Mouse (Mus musculus): Measurements from ENCODE around the gene Rnf24.
"Not testable (repeated sequence)": the region's sequence is repeated elsewhere in the genome, so short reads cannot be mapped to it uniquely, and the experiment has no call there.

Gene Rnf24

DNA sequence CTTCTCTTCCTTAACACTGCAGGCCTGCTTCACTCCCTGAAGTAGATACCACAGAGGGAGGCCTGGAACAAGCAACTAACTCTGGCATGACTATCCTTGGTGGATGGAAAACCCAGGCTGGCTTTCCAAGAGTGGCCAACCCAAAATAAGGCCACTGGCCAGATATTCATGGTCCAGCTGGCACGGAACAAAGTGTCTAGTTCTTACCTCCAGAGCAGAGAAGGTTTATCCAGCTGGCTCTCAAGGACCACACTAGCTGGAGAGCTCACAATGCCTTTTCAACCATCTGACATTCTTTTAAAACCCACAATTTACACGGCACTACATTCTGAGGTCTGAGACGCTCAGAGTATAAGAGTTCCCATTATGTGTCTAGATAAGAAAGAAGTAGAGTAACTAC is 8.2 kb downstream of the Rnf24 start:
- no peak for DNase-seq (ENCODE audit: extremely low read depth, low read depth)

DNA sequence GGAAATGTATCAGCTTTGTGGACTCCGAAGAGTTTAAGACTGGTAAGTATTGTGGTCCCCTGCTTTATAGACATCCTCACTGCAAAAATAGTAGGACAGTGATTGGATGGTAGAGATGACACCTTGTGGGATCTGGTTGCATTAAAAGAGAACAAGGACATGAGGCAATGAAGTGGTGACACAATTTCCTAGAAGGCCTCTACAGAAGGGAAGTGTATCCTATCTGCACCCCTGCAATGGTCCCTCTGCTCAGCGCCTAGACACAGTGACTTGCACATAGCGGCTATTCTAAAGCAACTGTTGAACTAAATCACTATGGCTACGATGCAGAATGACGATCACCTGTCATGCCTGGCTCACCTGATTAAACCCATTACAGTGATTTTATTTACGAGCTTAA is 15.1 kb downstream of the Rnf24 start:
- DNase-seq (ENCODE audit: extremely low read depth, low read depth) = no peak

DNA sequence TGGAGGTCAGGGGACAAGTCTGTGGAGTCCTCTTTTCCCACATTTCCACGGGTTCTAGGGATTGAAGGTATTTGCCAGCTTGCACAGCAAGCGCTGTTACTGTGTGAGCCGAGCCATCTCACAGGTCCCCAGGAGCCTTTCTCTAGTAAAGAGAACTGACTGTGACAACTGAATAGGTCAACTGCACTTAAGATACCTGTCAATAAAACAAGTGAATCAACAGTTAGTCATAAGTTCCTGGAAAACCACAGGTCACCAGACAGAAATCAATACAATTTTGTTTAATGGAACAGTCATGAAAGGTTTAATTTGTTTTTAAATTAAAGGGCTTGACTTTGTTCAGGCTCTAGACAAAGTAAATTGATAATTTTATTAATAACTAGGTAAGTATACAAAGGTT is 22.1 kb downstream of the Rnf24 start:
- DNase-seq (ENCODE audit: extremely low read depth, low read depth) = no peak

DNA sequence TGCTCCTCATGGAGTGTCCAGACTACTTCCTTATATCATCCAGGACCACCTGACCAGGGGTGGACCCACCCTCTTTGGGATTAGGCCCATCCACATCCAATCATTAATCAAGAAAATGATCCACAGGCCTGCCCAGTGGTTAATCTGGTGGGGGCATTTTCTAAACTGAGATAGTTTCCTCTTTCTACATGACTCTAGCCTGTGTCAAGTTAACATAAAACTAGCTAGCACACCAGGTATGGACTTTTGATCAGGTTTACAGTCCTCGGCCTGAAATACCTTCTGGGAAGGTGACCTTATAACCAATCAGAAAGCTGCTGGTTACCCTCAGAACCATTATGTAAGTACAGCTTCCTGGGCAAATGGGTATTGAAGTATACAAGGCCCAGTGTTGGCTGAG is 23.7 kb downstream of the Rnf24 start:
- DNase-seq (ENCODE audit: extremely low read depth, low read depth) = no peak

DNA sequence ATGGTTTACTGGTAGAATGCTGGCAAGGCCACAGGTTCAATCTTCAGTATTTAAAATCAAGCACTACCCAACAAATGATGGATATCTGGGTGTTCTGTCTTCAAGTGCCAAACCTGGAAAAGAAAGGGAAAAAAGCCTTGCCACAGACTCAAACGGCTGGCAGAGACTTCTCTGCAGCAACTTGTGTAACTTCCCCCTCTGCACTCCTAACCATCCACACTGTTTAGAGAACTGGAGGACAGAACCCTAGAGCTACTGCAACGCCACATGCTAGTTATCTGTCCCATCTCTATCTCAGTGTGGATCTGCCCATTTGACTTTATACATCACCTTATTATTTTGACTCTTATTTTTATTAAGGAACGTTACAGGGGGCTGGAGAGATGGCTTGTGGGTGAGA is 26.6 kb downstream of the Rnf24 start:
- no peak for DNase-seq (ENCODE audit: extremely low read depth, low read depth)

DNA sequence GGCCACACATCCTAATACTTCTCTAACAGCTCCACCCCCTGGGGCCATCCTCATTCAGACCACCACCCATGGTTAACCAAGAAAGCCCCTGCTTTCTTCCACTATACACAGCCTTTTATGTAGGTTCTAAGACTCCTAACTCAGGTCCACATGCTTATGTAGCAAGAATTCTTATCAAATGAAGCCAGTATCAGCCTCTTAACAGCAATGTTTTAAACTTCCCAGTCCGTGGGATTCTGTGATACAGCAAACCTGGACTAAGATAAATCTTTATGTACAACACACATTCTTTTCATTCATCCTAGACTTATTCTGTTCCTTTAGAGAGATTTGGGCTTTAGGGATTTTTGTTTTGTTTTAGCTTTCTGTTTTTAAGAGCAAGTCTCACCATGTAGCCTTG is 29.0 kb downstream of the Rnf24 start:
- DNase-seq (ENCODE audit: extremely low read depth, low read depth) = peak; percentile 33

DNA sequence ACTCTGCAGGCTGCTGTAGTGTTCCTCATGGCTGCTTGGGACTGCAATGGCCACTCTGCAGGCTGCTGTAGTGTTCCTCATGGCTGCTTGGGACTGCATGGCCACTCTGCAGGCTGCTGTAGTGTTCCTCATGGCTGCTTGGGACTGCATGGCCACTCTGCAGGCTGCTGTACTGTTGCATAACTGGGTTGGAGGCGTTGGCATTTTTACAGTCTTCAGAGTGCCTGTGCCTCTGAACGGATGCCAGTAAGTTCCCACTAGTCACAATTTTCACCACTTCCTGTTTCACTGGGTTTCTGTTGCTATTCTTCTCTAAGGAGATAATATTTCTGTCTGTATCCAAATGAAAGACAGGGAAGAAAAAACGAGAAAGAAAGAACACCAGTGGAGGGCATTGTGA is 31.5 kb downstream of the Rnf24 start:
- peak; percentile 80 for DNase-seq (ENCODE audit: extremely low read depth, low read depth)

DNA sequence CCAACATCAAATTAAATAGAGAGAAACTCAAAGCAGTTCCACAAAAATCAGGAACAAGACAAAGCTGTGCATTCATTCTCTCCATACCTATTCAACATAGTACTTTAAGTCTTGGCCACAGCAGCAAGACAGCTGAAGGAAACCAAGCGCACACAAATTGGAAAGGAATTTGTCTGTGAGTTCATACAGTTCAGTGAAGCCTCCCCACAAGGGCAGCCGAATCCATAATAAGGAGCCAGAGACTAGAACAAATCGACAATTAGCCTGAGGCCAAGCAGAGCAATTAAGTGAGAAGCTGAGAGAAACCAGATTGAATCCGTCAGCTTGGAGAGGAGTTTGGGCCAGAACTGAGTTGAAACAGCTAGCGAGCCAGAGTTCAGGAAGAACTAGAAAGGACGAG is 33.3 kb downstream of the Rnf24 start:
- no peak for DNase-seq (ENCODE audit: extremely low read depth, low read depth)

DNA sequence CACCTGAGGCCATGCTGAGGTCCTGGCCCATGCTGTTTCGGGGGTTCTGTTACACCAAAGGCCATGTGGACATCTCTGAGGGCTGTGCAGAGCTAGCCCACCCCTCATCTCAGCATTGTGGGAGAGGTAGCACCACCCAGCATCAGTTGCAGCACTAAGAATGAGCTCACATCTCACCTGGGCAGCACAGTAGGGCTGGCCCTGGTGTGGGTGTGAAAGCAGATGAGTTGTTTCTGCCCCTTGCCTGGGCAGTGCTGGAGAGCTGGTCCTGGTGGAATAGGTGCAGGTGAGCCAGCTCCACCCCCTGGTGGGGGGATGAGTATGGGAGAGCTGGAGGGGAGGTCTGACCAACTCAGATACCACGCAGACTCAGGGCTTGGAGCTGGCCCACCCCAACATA is 36.5 kb downstream of the Rnf24 start:
- DNase-seq (ENCODE audit: extremely low read depth, low read depth) = no peak

DNA sequence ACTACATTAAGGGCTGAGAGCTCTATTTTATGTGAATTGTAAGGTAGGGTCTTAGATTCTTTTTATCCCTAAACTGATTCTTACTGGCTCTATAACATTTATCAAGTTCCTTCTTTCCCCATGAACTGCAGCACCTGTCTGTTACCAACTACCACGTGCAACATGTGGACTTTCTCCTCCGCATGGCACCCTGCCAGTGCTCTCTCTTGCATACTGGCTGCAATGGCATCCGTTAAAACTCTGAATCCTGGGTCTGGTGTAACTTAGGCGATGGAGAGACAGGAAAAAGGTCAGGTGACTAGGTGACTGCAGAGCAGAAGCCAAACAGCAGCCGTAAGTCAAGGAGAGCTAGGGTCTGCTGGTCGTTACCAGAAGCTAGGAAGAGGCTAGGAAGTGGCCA is 43.4 kb downstream of the Rnf24 start:
- no peak for DNase-seq (ENCODE audit: extremely low read depth, low read depth)

DNA sequence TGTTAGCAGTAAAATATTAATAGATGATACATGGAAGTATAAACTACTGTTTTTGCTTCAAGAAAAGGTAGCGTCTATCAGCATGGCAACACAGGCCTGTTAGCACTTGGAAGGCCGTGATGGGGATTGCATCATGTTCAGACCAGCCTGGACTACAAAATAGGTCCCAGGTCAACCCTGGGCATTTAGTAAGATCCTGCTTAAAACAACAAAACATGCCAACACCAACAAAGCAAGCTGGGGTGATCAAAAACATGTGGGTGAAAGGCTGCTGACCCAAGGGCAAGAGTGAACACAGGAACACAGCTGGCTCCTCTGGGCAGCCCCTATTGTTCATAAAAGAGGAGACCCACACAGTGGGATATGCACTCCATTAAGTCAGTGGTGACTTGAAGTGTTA is 44.9 kb downstream of the Rnf24 start:
- no peak for DNase-seq (ENCODE audit: extremely low read depth, low read depth)

DNA sequence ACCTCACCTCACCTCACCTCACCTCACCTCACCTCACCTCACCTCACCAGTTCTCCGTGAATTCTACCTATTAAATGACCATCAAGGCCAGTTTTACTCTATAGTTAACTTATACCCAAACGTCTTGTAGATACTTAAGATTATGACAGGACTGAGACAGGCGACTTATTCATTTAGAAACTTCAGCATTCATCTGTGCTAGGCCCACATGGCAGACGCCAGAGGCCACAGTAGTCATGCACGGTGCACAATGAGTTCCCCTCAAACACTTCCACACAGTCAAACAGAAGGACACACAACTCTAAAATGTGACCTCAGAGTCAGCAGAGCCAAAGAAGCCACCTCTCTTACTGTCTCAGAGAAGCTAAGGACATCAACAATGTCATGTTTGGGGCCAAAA is 45.3 kb downstream of the Rnf24 start:
- no peak for DNase-seq (ENCODE audit: extremely low read depth, low read depth)

DNA sequence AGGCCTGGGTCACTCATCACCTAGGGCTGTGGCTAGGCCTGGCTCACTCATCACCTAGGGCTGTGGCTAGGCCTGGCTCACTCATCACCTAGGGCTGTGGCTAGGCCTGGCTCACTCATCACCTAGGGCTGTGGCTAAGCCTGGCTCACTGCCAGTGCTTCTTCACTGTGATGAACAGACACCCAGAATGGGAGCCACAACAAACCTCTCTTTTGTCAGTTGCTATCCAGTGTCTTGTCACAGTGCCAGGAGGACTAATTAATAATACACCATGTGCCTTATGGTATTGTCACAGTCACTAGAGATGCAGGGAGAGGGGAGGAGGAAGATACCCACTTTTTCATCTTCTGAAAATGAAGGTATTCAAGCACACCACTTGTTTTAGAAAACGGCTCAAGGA is 47.5 kb downstream of the Rnf24 start:
- peak; percentile 45 for DNase-seq (ENCODE audit: extremely low read depth, low read depth)

DNA sequence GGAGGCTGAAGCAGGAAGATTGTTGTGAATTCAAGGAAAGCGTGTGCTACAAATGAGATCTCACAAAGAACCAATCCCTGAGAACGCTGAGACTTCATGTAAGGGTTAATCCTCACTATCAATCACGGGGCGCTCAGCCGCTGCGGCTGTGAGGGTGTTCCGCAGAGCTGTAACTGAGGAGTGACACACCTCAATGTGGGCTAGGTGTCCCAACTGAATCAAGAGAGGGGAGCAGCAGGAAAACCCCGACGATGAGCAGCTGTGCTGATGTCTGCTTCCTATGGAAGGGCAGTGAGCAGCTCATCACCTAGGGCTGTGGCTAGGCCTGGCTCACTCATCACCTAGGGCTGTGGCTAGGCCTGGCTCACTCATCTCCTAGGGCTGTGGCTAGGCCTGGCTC is 48.2 kb downstream of the Rnf24 start:
- no peak for DNase-seq (ENCODE audit: extremely low read depth, low read depth)

DNA sequence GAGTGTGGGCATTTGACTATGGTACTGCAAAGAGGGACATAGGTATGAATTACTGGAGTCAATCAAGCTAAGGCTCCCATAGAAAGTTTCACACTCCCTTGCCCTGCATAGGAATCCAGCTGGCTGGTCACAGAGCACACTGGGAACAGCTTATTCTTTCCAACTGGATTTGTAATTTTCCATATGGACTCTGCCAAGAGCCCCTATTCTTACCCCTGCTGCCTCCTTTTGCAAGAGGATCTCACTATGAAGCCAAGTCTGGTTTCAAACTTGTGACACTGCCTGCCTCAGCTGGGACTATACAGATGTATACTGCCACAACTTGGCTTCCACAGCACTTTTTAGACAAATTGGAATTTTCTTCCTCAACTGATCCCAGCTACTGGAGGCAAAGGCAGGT is 51.1 kb downstream of the Rnf24 start:
- DNase-seq (ENCODE audit: extremely low read depth, low read depth) = no peak

DNA sequence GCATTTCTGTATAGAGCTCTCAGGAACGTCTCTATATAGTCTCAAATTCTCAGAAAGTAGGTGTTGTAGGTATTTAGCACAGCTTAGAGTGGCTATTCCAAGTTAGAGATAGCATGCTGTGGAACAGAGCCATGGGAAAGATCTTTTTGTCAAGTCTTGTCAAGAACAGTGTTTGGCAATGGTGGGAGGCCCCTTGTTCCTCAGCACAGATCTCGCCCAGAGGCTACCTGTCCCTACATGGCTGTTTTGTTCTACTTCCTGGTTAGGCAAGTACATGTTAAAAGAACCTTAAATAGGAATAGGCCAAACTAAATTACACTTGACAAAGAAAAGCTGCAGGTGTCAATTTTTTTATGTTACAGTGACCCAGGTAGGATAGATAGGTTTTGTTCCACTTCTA is 52.2 kb downstream of the Rnf24 start:
- DNase-seq (ENCODE audit: extremely low read depth, low read depth) = no peak

DNA sequence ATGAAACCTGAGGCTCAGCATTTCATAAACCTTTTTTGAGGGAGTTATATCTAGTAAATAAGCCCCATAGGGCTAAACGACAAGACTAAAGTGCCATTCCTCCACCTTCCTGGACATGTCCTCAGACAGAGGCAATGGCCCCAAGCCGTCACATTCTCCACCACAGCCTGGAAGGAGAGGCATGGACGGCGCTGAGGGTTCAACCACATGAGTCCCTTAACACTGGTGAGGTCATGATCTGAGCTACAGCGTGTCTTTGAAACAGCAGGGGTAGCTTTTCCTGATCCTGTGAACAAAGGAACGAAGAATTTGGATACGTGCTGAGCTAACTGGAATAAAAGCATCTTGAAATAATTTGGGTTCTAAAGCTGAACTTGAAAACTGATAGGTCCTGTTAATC is 54.0 kb downstream of the Rnf24 start:
- not testable (repeated sequence) for DNase-seq (ENCODE audit: extremely low read depth, low read depth)

DNA sequence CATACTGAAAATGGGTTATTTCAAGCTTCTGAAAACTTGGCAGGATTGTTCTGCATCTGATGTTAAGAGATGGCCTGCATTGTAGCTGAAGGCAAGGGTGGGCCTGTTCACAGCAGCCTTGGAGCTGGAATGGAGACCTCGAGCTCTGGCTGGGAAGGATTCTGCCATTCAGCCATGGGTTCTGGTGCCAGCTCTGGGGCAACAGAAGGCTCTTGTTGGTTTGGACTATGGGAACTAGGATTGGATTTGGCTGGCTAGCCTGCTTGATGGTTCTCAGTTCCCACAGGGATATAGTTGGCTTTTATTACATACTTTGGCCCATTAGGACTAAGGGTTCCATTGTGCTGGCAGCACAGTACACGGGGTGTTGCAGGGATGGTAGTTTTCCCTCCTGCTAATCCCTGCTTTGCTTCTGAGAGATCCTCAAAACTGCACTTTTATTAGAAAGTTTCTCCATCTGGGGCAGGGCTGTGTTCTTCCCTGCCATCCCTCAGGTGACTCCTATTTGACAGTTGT is 55.9 kb downstream of the Rnf24 start:
- DNase-seq (ENCODE audit: extremely low read depth, low read depth) = no peak

DNA sequence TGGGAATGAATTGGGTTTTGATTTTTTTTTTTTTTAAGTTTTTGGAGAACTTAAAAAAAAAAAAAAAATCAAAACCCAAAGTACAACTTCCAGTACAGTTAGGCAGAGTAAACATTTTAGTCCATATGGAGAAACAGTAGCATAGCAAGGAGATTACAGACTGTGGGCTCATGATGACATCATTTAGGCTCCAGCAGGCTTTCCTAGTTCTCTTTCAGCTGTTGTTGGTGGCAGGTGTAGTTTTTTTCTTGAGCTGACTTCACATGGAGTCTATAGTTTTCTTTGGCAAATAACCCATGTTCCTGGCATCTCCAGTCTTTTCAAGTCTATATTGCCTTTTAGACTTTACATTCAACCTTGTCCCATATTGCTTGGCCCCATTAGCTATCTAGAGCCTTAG is 62.0 kb downstream of the Rnf24 start:
- no peak for DNase-seq (ENCODE audit: extremely low read depth, low read depth)

DNA sequence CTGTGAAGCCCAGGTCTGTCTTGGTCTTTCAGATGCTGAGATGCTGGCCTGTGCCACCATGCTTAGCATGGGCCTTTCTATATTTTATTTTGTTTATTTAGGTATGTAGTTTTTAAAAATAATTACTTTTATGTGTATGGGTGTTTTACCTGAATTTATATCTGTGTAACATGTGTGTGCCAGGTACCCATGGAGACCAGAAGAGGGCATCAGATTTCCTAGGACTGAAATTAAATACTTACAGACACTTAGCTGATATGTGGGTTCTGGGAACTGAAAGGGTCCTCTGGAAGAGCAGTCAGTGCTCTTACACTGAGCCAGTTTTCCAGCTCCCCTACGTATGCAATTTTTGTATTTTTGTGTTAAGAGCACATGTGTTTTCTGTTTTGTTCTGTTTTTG is 66.4 kb downstream of the Rnf24 start:
- DNase-seq (ENCODE audit: extremely low read depth, low read depth) = no peak

DNA sequence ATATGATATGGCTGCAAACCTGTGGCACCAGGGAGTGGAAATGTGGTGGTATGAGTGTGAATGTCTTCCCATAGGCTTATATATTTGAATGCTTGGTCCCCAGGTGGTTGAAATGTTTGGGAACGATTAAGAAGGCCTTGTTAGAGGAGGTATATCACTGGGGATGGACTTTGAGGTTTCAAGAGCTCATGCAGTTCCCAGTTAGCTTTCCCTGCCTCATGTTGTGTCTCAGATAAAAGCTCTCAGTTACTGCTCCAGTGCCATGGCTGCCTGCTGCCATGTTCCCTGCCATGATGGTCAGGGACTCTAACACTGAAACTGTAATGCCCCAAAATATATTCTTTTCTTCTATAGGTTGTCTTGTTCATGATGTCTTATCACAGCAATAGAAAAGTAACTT is 71.1 kb downstream of the Rnf24 start:
- no peak for DNase-seq (ENCODE audit: extremely low read depth, low read depth)

DNA sequence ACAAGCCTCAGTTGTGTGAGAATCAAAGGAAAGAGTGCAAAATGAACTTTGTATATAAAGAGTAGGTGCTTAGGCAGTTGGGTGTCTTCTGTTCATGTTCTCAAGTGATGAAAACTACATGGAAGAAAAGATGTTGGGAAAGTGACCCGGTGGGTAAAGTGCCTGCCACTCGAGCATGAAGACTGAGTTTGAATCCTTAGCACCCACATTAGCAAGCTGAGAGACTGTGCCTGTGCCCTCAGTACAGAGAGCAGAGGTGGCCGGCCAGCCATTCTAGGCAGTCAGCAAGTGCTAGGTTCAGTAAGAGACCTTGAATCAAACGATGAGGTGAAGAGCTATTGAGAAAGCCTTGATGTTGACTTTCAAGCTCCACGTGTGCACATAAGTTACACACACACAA is 76.0 kb downstream of the Rnf24 start:
- DNase-seq (ENCODE audit: extremely low read depth, low read depth) = no peak

DNA sequence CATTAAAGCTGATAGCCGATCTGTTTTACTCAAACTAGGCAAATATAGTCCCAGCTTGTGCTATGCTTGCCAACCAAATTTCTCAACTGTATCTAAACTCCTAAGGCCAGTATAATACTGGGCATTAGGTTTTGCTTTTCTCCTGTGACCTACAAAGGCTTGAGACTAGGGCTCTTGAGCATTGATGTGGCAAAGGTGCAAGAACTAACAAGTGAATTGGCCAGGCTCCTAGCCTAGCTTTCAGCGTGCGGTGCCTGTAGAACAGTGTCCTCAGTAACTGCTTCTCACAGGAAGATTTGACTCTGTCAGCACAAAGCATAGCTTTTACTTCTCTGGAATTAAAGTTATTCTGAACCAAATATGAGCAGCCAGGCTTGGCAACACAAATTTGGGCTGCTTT is 77.2 kb downstream of the Rnf24 start:
- DNase-seq (ENCODE audit: extremely low read depth, low read depth) = no peak

DNA sequence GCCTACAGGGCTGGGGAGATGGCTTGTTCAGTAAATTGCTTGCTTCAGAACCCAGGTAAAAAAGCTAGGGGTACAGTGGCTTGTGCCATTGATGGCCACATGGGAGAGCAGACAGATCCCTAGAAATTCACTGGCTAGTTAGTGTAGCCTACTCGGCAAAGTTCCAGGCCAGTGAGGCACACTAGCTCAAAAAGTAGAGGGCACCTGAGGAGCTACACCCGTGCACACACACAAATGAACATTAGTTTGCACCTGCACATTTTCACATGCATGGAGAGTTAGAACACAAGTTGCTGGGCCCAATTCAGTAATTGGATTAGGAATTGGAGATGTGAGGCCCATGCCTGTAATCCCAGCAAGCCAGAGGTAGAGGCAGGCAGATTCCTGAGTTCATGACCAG is 87.6 kb downstream of the Rnf24 start:
- DNase-seq (ENCODE audit: extremely low read depth, low read depth) = no peak

All from MEL-GATA-1-ER (cell line).